Mouse (Mus musculus): ENCODE data around the gene 6030445D17Rik.

The 6030445D17Rik gene

DNA sequence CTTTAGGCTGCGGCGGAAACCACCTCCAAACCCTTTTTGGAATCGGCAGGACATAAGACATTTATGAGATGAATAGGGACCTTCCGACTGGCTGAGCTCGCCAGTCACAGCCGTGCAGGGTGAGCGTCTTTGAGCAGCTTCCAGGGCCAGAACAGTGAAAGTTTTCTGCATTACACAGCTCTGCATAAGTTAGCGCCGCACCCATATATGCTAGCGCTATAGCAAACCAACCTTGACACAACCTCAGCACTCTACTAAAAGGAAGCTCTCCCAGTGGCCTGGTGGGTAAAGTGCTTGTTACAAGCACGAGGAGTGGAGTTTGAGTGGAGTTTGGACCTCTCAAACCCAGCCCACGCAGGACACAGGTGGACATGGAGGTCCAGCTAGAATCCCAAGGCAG lies 2.8 kb upstream of the 6030445D17Rik start:
- no peak for DNase-seq (ENCODE audit: low read depth, low spot score)

GRCm38 (mm10) chr4:136461206-136461605 lies 844 bp upstream of the 6030445D17Rik start:
- no peak for DNase-seq (ENCODE audit: low read depth, low spot score)

GRCm38 (mm10) chr4:136461761-136462085 lies 327 bp upstream of the 6030445D17Rik start:
- DNase-seq (ENCODE audit: low read depth, low spot score) = no peak

- no peak for DNase-seq (ENCODE audit: low read depth, low spot score)
Measured at GRCm38 (mm10) chr4:136462839-136463178, 759 bp downstream of the 6030445D17Rik start.

DNA sequence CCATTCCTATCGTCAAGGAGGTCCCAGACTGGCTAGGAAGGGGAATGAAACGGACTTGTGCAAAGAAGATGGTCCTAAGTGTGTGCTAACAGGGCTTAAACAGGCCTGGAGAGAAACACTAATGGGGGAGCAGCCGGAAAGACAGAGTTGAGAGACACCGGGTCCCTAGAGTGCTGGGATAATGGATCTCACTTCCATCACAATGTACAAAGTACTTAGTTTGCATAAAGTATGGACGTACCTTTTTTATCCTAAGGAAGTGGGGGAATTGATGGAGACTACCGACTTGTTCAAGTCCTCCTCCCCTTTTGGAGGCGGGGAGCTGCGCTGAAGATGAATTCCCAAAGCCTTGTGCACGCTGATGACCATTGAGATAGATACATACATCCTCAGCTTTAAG lies 1.4 kb downstream of the 6030445D17Rik start:
- no peak for DNase-seq (ENCODE audit: low read depth, low spot score)

GRCm38 (mm10) chr4:136466226-136466625 lies 4.2 kb downstream of the 6030445D17Rik start:
- DNase-seq (ENCODE audit: low read depth, low spot score) = no peak

DNA sequence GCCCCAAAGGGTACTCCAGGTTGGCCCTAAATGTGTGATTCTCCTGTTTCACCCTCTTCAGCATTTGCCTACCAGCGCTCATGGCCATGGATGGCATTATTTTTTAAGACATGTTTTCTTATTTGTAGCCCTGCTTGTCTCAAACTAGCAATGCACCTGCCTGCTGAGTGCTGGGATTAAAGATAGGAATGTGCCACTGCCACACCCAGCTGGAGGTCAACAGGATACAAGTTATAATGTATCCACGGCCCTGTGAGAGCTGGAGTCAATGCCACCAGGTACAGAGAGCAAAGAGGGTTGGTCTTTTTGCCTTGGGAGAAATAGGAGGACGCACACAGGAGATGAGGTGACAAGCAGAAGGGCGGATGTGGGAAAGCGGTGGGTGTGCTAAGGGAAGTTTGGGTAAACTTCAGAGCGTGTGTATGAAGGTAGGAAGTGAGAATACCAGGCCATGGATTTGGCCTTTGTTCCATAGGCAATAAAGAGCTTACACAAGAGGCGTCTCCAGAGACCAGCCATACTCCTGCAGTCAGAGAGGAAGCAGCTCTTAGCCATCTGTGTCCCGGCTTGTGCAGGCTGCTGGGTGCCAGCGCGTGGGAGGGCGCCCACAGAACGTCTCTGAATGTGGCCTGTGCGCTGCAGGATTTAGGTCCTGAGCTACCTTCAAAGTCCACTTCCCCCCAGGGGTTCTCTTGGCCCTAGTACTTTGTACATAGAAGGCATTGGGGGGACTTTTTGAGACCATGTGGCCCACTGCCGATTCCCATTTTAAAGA lies 6.7 kb downstream of the 6030445D17Rik start:
- no peak for DNase-seq (ENCODE audit: low read depth, low spot score)

DNA sequence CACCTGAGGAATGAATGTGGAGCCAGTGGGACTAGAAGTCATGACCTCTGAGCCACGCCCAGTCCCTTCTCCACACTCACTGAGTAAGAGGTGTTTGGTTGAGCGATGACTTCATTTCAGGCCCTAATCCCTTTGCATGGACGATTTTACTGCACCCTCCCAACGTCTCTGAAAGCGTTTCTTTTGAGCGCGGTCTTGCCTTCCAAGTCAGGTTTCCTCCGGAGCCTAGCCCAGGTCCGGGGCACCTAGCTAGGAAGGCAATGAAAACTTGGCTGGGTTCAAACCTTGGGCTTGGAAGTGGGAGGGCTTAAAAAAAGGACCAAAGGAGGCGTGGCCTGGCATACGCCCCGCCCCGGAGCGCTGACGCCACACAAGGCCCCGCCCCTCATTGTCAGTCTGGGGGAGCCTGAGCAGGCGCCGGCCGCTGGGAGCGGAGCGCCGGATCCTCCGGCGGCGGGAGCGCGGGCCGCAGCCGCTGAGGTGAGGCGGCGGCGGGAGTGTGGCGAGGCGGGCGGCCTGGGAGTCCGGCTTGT lies 7.4 kb downstream of the 6030445D17Rik start, which contains the start of gene Luzp1:
Gene Luzp1 (plus strand): TSS at position 391 of the 533 bp plus-strand sequence.
- peak; percentile 84 for DNase-seq (ENCODE audit: low read depth, low spot score)

DNA sequence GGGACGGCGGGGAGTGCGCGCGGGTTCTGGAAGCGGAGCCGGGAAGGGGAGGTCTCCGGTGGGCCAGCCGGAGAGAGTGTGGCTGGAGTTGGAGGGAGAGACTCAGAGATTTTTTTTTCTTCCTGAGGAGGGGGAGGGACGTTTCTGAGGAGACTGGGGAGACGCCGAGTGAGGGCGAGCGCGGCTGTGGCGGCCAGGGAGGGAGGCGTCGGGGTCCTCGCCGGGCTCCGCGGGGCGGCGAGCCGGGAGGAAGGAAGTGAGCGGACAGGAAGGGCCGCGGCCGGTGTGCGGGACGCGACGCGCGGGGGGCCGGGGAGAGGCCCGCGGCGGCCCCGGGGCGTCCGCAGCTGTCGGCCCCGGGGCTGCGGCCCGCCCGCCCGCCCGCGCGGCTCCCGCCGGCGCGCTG lies 7.9 kb downstream of the 6030445D17Rik start:
- DNase-seq (ENCODE audit: low read depth, low spot score) = no peak

DNA sequence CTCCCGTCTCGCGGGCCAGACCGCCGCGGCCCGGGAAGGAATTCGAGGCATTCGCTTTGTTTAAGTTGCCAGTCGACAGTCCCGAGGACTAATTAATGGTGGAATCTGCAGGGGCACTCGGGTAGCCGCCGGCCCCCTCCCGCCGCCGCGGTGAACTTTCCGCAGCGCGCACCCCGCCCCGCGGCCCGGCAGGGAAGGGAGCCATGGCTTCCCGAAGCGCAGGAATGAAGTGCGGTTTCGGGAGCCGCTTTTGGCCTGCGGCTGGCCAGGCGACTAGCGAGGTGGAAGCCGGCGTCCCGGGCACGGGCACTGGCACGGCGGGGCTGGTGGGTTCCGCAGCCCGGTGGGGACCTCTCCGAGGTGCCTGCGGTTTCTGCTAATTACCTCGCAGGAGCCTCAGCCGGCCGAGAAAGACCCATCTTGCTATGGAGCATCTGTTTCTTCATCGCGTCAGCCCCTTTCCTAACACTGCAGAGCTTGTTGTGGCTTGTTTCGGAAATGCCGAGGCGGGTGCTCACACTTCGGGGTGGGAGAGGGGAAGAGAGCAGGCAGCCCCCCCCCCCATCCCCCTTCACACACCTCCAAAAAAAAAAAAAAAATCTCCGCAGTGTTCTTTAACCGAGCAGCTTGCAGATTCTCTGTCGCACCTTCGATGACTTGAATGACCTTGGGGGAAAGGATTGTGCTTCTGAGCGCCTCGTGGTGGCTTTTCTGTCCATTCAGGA lies 8.5 kb downstream of the 6030445D17Rik start:
- no peak for DNase-seq (ENCODE audit: low read depth, low spot score)

GRCm38 (mm10) chr4:136476692-136477091 lies 14.6 kb downstream of the 6030445D17Rik start:
- no peak for DNase-seq (ENCODE audit: low read depth, low spot score)

- no peak for DNase-seq (ENCODE audit: low read depth, low spot score)
Measured at GRCm38 (mm10) chr4:136486549-136486948, 24.5 kb downstream of the 6030445D17Rik start.

DNA sequence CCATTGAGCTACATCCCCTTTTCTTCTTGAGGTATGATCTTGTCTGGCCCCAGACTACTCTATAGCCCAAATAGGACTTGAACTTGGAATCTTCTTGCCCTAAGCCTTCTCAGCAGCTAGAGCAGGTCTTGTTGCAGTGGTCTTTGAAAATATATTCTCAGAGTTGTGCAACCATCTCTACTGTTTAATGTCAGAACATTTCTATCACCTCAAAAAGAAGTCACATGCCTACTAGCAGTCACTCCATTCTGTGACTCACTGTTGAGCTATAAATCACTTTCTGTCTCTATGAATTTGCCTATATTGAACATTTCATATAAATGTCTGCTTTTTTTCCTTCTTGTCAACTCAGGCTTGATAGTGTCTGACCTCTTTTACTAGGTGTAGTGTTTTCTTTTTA lies 33.9 kb downstream of the 6030445D17Rik start:
- DNase-seq (ENCODE audit: low read depth, low spot score) = no peak

DNA sequence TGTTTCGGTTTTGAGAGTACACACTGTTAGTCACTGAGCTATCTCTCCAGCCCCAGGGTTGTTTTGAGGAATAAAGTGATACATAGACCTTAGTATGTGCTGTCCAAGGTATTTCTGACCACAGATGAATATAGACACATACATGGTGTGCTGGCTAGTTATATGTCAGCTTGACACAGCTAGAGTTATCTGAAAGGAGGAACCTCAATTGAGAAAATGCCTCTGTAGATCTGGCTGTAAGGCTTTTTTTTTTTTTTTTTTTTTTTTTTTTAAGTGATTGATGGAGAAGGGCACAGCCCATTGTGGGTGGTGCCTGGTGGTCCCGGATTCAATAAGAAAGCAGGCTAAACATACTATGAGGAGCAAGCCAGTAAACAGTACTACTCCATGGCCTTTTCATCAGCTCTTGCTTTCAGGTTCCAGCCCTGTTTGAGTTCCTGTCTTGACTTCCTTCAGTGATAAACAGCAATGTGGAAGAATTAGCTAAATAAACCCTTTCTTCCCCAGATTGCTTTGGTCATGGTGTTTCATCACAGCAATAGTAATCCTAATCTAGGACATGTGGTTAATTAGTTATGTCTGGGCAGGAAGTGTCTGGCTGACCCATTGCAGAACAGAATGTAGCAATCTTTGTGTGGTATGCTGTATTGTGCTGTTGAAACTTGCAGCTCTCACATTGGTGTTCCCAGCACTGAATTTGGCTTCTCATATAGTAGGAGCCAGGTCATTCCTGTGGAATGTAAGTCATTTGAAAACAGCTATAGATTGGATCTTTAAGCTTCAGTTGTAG lies 43.6 kb downstream of the 6030445D17Rik start:
- no peak for DNase-seq (ENCODE audit: low read depth, low spot score)

- no peak for DNase-seq (ENCODE audit: low read depth, low spot score)
Measured at GRCm38 (mm10) chr4:136509857-136510256, 47.8 kb downstream of the 6030445D17Rik start.

GRCm38 (mm10) chr4:136511708-136512107 lies 49.7 kb downstream of the 6030445D17Rik start:
- DNase-seq (ENCODE audit: low read depth, low spot score) = no peak

DNA sequence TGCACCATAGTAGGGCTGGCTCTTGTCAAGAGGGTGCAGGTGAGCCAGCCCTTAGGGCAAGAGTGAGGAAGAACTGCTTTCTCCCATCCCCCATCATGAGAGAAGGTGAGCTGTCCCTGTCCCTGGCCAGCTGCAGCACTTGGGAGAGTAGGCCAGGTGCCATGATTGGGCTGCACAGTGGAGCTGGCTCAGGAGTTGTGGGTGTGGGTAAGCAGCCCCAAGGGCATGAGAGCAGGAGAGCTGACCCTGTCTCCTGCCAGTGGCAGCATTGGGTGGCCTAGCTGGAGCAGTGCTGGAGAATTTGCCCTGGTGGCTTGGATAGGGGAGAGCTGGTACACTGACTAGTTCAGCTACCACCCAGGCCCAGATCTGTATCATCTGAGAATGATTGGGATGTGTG lies 50.9 kb downstream of the 6030445D17Rik start:
- DNase-seq (ENCODE audit: low read depth, low spot score) = no peak

Measured in WW6 (cell line).